In the genomic region with DNA sequence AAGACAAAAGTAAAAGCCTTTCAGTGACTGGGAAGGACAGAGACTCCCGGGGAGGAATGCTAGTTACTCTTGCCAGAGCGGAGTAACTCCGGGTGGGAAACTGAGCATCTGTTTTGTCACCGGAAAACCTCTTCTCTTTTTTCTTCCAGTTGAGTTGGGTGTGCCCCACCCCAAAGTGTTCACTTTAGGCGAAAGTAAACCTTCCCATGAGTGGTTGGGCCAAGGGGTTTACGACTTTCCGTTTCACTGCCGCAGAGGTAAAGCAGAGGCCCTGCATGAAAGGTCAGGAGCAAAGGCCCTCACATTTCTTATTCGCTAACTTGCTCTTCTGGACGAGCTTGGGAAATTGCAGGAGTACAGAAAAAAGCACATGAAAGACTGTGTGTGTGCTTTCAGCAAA, we compare ENCODE assay signal across 8 mouse cellular contexts.
DNase-seq lines count a peak whose midpoint lies in the region; ATAC-seq and TF ChIP-seq lines count a peak whose summit lies in the region.

No protein-coding gene starts in this region.

- H3K9me3 ChIP-seq in lung, embryonic 16.5 days (ENCODE audit: control insufficient read depth, low read length): no peaks in the 10 kb centered on the region

- H3K9ac ChIP-seq in lung, embryonic 16.5 days (ENCODE audit: low read length): peak overlapping the region; percentile 64

- peak overlapping the region; percentile 66; the same call in 1 of the 2 replicates for H3K27ac ChIP-seq in kidney, adult 2 months (ENCODE audit: insufficient read depth, low read depth, low read length)
- peak overlapping the region; percentile 96 for H3K27ac ChIP-seq in embryonic fibroblast, embryonic 13.5 days (ENCODE audit: insufficient read depth, low read length)
- H3K27ac ChIP-seq in lung, embryonic 16.5 days (ENCODE audit: low read length): no peak overlapping the region

- DNase-seq in kidney, adult 2 months: peak; percentile 42
- no peak for DNase-seq in kidney, adult 11 months
- peak; percentile 28 for DNase-seq in splenic B cell, adult 2 months (ENCODE audit: low read depth, low spot score)
- DNase-seq in ovary, postnatal 14 days (ENCODE audit: low spot score): no peak
- DNase-seq in cerebellum, postnatal 4 days (ENCODE audit: low spot score in 2 of 2): no peak

- 2% methylated on average over 10 of the region's 10 CpGs for WGBS in kidney, adult 2 months
- 17% methylated on average over 10 of the region's 10 CpGs for WGBS in lung, embryonic 16.5 days

- peak overlapping the region; percentile 78 for H3K4me3 ChIP-seq in kidney, adult 2 months (ENCODE audit: insufficient read depth, low read depth, low read length)
- H3K4me3 ChIP-seq in embryonic fibroblast, embryonic 13.5 days (ENCODE audit: insufficient read depth, low read length): peak overlapping the region; percentile 97
- peak overlapping the region; percentile 60 for H3K4me3 ChIP-seq in lung, embryonic 16.5 days (ENCODE audit: low read length)

- TF ChIP-seq POLR2A in kidney, adult 2 months (IDR thresholded peaks at IDR 0.05; ENCODE audit: low read depth, low read length): no peak
- no peak; the same call in 1 of the 2 replicates for TF ChIP-seq POLR2A in embryonic fibroblast, embryonic 13.5 days (IDR thresholded peaks at IDR 0.05; ENCODE audit: low read depth, low read length)

- H3K36me3 ChIP-seq in kidney, adult 2 months (ENCODE audit: control insufficient read depth, insufficient read depth, low read length): no peaks in the 10 kb centered on the region
- no peaks in the 10 kb centered on the region for H3K36me3 ChIP-seq in lung, embryonic 16.5 days (ENCODE audit: control insufficient read depth, insufficient read depth, low read length)
- no peaks in the 10 kb centered on the region for H3K36me3 ChIP-seq in splenic B cell, adult 2 months (ENCODE audit: control insufficient read depth, insufficient read depth, low read length, poor library complexity, severe bottlenecking)

- TF ChIP-seq CTCF in kidney, adult 2 months (conservative IDR thresholded peaks at IDR 0.05; ENCODE audit: insufficient read depth, insufficient read length, low read depth, low read length): no peak
- TF ChIP-seq CTCF in embryonic fibroblast, embryonic 13.5 days (IDR thresholded peaks at IDR 0.05; ENCODE audit: borderline replicate concordance, insufficient read depth, low read length): no peak

- peak overlapping the region; percentile 67 for H3K4me2 ChIP-seq in lung, embryonic 16.5 days (ENCODE audit: low read depth, low read length)

- 0 out of 2 replicates have a peak, but pooled peaks cover 4% of the 10 kb centered on the region for H3K4me1 ChIP-seq in kidney, adult 2 months (ENCODE audit: control insufficient read depth, insufficient read depth, low read length)
- H3K4me1 ChIP-seq in embryonic fibroblast, embryonic 13.5 days (ENCODE audit: control insufficient read depth, insufficient read depth, low read length): no peaks in the 10 kb centered on the region; the same call in 1 of the 2 replicates
- H3K4me1 ChIP-seq in lung, embryonic 16.5 days (replicated peaks; ENCODE audit: control insufficient read depth, insufficient read depth, low read length): no peaks in the 10 kb centered on the region; the same call in none of the 2 replicates

- no peaks in the 10 kb centered on the region for H3K27me3 ChIP-seq in kidney, adult 2 months (replicated peaks; ENCODE audit: control insufficient read depth, insufficient read depth, low read length)
- peaks cover 4% of the 10 kb centered on the region; the same call in 1 of the 2 replicates for H3K27me3 ChIP-seq in lung, embryonic 16.5 days (ENCODE audit: control insufficient read depth, insufficient read depth, low read depth, low read length)
- no peaks in the 10 kb centered on the region for H3K27me3 ChIP-seq in splenic B cell, adult 2 months (ENCODE audit: control insufficient read depth, insufficient read depth, low read length, poor library complexity, severe bottlenecking)

- ATAC-seq in inflammation-experienced regulatory T-cells, adult 6 months: peak; percentile 53
- no peak for ATAC-seq in lung, embryonic 16.5 days (ENCODE audit: low read depth)

Comparison
In these comparisons a context has a peak if more than half of its experiments do, and no peak if none do; other contexts are left out.
1. DNase-seq: peak in kidney, adult 2 months (single experiment) and splenic B cell, adult 2 months (single experiment); none in kidney, adult 11 months (single experiment), ovary, postnatal 14 days (single experiment) and cerebellum, postnatal 4 days (0 of 2).
2. Peak in every context shown above with its lines, with median percentiles within 50 percentile points of each other: H3K4me3 ChIP-seq.